Mouse (Mus musculus) cortical plate, adult 2 months (tissue): ENCODE results near the gene Gfpt1. TPM values are rescaled to one million over a fixed set of nuclear protein-coding genes. Genes with fewer than 3 reads are reported as not detected.
"Not testable (repeated sequence)": the region's sequence is repeated elsewhere in the genome, so short reads cannot be mapped to it uniquely, and the experiment has no call there.

Source experiments
- H3K27ac ChIP-seq: fragments of 200-500 bp; 2 replicates; pipeline ENCODE4 v1.5.1; 2012; ENCODE audit warnings: low read length, control low read depth, inconsistent platforms; ENCODE audit not compliant: insufficient read depth
- H3K4me1 ChIP-seq: fragments of 200-500 bp; 2 replicates; pipeline ENCODE4 v1.6.1; 2011; ENCODE audit warnings: low read length; ENCODE audit not compliant: control insufficient read depth, insufficient read depth
- H3K4me3 ChIP-seq: fragments of 200-500 bp; 2 replicates; pipeline ENCODE4 v1.5.1; 2011; ENCODE audit warnings: mild to moderate bottlenecking, low read length, control low read depth; ENCODE audit not compliant: insufficient read depth
- CTCF ChIP-seq: fragments of 200-500 bp; IDR thresholded peaks from 2 replicates; pipeline ENCODE4 v1.5.1; 2011; ENCODE audit warnings: mild to moderate bottlenecking, control low read depth, low read length; ENCODE audit not compliant: insufficient read depth; ENCODE audit errors: extremely low read depth
- POLR2A ChIP-seq: fragments of 200-500 bp; IDR thresholded peaks from 2 replicates; pipeline ENCODE4 v1.6.1; 2011; ENCODE audit warnings: mild to moderate bottlenecking, low read length, control low read depth; ENCODE audit not compliant: insufficient read depth; ENCODE audit errors: extremely low read depth
- polyA plus RNA-seq: library from polyadenylated mRNA; depleted of rRNA; stranded (reverse); fragments of >200 nt; gene quantifications from 2 replicates; pipeline ENCODE4 v1.2.3, GENCODE M21; 2012

Gene Gfpt1
- polyA plus RNA-seq, 1 experiment: 25.4 TPM

- Histone ChIP-seq H3K4me3 (peak overlapping the region; percentile 84), H3K27ac (peak overlapping the region; percentile 82), H3K4me1 (0 out of 2 replicates have a peak, but pooled peaks cover 2% of the 10 kb centered on the region)
- TF ChIP-seq CTCF (no peak), POLR2A (peak; percentile 89)
Observed at GRCm38 (mm10) chr6:87009692-87010328, 32.8 kb upstream of the Gfpt1 start.

GRCm38 (mm10) chr6:87016916-87017315 lies 25.7 kb upstream of the Gfpt1 start:
- no peak overlapping the region for H3K27ac ChIP-seq

DNA sequence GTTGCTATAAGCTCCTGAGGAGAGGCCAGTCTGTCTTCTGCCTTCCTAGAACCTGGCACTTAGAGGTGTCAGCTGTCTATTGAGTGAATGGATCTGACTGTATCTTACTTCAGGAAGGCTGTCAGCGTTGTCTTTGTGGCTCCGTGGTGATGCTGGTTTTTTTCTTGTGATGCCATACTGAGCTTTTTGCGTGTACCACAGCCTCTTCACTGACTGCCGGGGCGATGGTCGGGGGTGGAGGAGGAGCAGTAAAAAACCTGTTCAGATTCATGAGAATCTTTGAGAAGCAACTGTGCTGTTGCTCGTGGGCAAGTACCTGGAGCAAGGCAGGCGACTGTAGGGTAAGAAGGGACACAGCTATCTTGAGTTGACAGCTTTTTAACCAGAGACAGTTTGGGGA lies 23.8 kb upstream of the Gfpt1 start:
- TF ChIP-seq CTCF (no peak), POLR2A (no peak)
- H3K27ac ChIP-seq: no peak overlapping the region
- H3K4me1 ChIP-seq: peaks cover 2% of the 10 kb centered on the region
- no peak overlapping the region for H3K4me3 ChIP-seq

More at GRCm38 (mm10) chr6:87016916-87017315, 25.7 kb upstream of the Gfpt1 start:
- Histone ChIP-seq H3K4me1 (peaks cover 2% of the 10 kb centered on the region), H3K4me3 (no peak overlapping the region)
- TF ChIP-seq POLR2A (no peak), CTCF (peak; percentile 61)

- TF ChIP-seq CTCF (no peak), POLR2A (no peak)
Observed at GRCm38 (mm10) chr6:87021791-87022190, 20.9 kb upstream of the Gfpt1 start.

DNA sequence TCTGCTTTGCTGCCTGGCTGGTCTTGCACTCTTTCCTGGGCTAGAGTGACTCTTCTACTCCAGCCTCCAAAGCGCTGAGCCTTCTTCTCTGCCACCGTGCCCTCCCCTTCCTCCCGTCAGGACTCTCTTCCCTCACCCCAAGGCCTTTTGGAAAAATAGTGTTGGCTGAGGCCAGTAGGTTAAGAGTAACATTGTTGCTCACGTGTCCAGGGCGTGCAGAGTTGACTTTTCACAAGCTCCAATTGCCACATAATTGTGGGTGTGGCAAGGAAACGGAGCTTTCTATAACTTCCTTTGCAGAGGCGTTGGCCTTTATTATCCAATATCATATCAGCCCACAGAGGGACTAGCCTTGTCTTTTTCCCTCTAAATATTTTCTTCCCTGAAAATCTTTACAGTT lies 15.7 kb upstream of the Gfpt1 start:
- H3K27ac ChIP-seq: no peak overlapping the region

More at GRCm38 (mm10) chr6:87021791-87022190, 20.9 kb upstream of the Gfpt1 start:
- Histone ChIP-seq H3K27ac (no peak overlapping the region), H3K4me3 (no peak overlapping the region), H3K4me1 (peaks cover 2% of the 10 kb centered on the region)

GRCm38 (mm10) chr6:87028881-87029280 lies 13.8 kb upstream of the Gfpt1 start:
- TF ChIP-seq POLR2A (no peak), CTCF (no peak)

More for the DNA sequence above, 15.7 kb upstream of the Gfpt1 start:
- Histone ChIP-seq H3K4me1 (no peaks in the 10 kb centered on the region), H3K4me3 (no peak overlapping the region)
- no peak for TF ChIP-seq CTCF
- TF ChIP-seq POLR2A: no peak

GRCm38 (mm10) chr6:87031310-87031709 lies 11.3 kb upstream of the Gfpt1 start:
- H3K4me3 ChIP-seq, H3K27ac ChIP-seq, H3K4me1 ChIP-seq: not testable (repeated sequence)

More at GRCm38 (mm10) chr6:87028881-87029280, 13.8 kb upstream of the Gfpt1 start:
- H3K4me1 ChIP-seq: no peaks in the 10 kb centered on the region
- no peak overlapping the region for H3K4me3 ChIP-seq
- H3K27ac ChIP-seq: no peak overlapping the region

- Histone ChIP-seq H3K4me3 (no peak overlapping the region), H3K4me1 (no peaks in the 10 kb centered on the region), H3K27ac (no peak overlapping the region)
- TF ChIP-seq CTCF: no peak
- TF ChIP-seq POLR2A: no peak
Observed at GRCm38 (mm10) chr6:87032401-87032800, 10.2 kb upstream of the Gfpt1 start.

- Histone ChIP-seq H3K27ac (no peak overlapping the region), H3K4me3 (no peak overlapping the region), H3K4me1 (no peaks in the 10 kb centered on the region)
- no peak for TF ChIP-seq POLR2A
- TF ChIP-seq CTCF: no peak
Observed at GRCm38 (mm10) chr6:87034395-87034794, 8.3 kb upstream of the Gfpt1 start.

DNA sequence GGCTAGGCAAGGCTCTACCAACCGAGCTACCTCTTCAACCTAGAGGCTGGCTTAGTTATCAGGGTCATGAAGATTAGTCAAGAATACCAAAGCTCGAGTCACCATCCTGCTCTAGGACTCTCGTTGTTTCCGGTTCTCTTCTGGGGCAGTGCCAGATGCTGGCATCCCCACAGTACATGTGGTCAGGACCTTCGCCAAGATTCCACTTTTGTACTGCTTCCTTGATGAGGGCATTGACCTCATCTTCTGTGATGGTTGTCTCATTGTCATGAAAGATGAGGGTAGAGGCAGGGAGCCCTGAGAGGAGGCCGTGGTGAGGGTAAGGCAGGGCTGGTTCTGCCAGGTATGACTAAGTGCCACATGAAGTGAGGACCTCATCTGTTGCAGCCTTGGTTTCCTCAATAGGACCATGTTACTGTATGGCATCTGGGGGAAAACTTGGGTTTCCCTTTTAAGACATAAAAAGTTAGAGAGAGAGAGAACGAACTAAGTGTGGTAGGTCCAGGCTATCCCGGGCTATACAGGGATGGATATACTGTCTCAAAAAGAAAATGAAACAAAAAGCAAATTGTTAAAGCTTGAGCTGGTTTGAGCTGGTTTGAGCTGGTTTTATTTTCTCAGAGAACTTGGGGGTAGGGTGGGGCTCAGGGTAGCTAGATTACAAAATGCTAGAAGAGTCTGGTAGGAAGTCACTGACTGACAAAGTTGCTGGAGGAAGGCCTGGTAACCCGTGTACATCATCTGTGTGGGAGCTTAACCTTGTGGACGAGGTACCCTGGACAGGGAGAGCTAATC lies 4.6 kb upstream of the Gfpt1 start:
- H3K4me1 ChIP-seq: no peaks in the 10 kb centered on the region
- H3K4me3 ChIP-seq: no peak overlapping the region
- TF ChIP-seq POLR2A (no peak), CTCF (no peak)
- H3K27ac ChIP-seq: no peak overlapping the region
